In genomic region chr4:57947036-57947435, GRCm38 (mm10) we compare ENCODE assay signal across 26 mouse cellular contexts. TPM values are rescaled to one million over a fixed set of nuclear protein-coding genes. Genes with fewer than 3 reads are reported as not detected.
DNase-seq lines count a peak whose midpoint lies in the region; ATAC-seq and TF ChIP-seq lines count a peak whose summit lies in the region.
"Had no signal": no experiment of that assay in that cellular context is flagged by ENCODE, and none has a peak within 500 bp of the region (broad histone marks: within the 10 kb centered on the region; RNA-seq: fewer than 3 reads in every experiment).

No protein-coding gene starts in this region.

- H3K4me3 ChIP-seq in kidney, embryonic 15.5 days (replicated peaks) = no peak overlapping the region
- H3K4me3 ChIP-seq in lung, postnatal 0 days (ENCODE audit: low read depth, low read length) = no peak overlapping the region
- no peak overlapping the region for H3K4me3 ChIP-seq in lung, adult 2 months (replicated peaks; ENCODE audit: extremely low read depth, low read depth, low read length)
- H3K4me3 ChIP-seq in stomach, embryonic 15.5 days (replicated peaks) = no peak overlapping the region
- H3K4me3 ChIP-seq: embryonic facial prominence, embryonic 13.5 days; forebrain, embryonic 10.5 days; forebrain, embryonic 15.5 days; heart, adult 2 months; heart, embryonic 13.5 days; limb, embryonic 13.5 days; liver, embryonic 13.5 days; lung, embryonic 15.5 days had no signal

- H3K27me3 ChIP-seq in kidney, embryonic 15.5 days = no peaks in the 10 kb centered on the region
- H3K27me3 ChIP-seq in lung, postnatal 0 days (replicated peaks; ENCODE audit: insufficient read depth, low read length) = no peaks in the 10 kb centered on the region
- no peaks in the 10 kb centered on the region for H3K27me3 ChIP-seq in stomach, embryonic 15.5 days (replicated peaks)
- H3K27me3 ChIP-seq: embryonic facial prominence, embryonic 13.5 days; forebrain, embryonic 15.5 days; heart, embryonic 13.5 days; limb, embryonic 13.5 days; liver, embryonic 13.5 days; lung, embryonic 15.5 days had no signal

- WGBS in kidney, embryonic 15.5 days = 58% methylated on average over 10 of the region's 10 CpGs
- 60% methylated on average over 10 of the region's 10 CpGs for WGBS in lung, postnatal 0 days
- WGBS in lung, adult 2 months = 49% methylated on average over 10 of the region's 10 CpGs
- 66% methylated on average over 10 of the region's 10 CpGs for WGBS in stomach, embryonic 15.5 days

- 0 out of 2 replicates have a peak overlapping the region, but pooled peaks have one; percentile 22 for H3K27ac ChIP-seq in kidney, embryonic 15.5 days
- H3K27ac ChIP-seq in lung, postnatal 0 days (ENCODE audit: low read length) = no peak overlapping the region; the same call in 1 of the 2 replicates
- H3K27ac ChIP-seq in stomach, embryonic 15.5 days = no peak overlapping the region
- H3K27ac ChIP-seq: embryonic facial prominence, embryonic 13.5 days; forebrain, embryonic 10.5 days; forebrain, embryonic 15.5 days; heart, adult 2 months; heart, embryonic 13.5 days; hindbrain, embryonic 14.5 days; limb, embryonic 13.5 days; liver, embryonic 13.5 days; lung, embryonic 15.5 days had no signal

- no peak overlapping the region for H3K9ac ChIP-seq in kidney, embryonic 15.5 days
- no peak overlapping the region for H3K9ac ChIP-seq in lung, postnatal 0 days (replicated peaks; ENCODE audit: low read depth)
- no peak overlapping the region for H3K9ac ChIP-seq in stomach, embryonic 15.5 days
- H3K9ac ChIP-seq: forebrain, embryonic 15.5 days; heart, embryonic 13.5 days; hindbrain, embryonic 14.5 days; limb, embryonic 13.5 days; liver, embryonic 13.5 days; lung, embryonic 15.5 days had no signal

- no peak overlapping the region for H3K4me2 ChIP-seq in kidney, embryonic 15.5 days
- H3K4me2 ChIP-seq in lung, postnatal 0 days (replicated peaks; ENCODE audit: low read depth, low read length) = no peak overlapping the region
- no peak overlapping the region for H3K4me2 ChIP-seq in stomach, embryonic 15.5 days
- H3K4me2 ChIP-seq: embryonic facial prominence, embryonic 13.5 days; forebrain, embryonic 15.5 days; heart, embryonic 13.5 days; hindbrain, embryonic 14.5 days; limb, embryonic 13.5 days; liver, embryonic 13.5 days; lung, embryonic 15.5 days; midbrain, embryonic 11.5 days had no signal

- H3K36me3 ChIP-seq in kidney, embryonic 15.5 days = peaks cover 97% of the 10 kb centered on the region
- peaks cover 53% of the 10 kb centered on the region for H3K36me3 ChIP-seq in lung, postnatal 0 days (ENCODE audit: insufficient read depth, low read length)
- H3K36me3 ChIP-seq in stomach, embryonic 15.5 days = peaks cover 57% of the 10 kb centered on the region

- no peak for DNase-seq in kidney, adult 11 months
- peak; percentile 21 for DNase-seq in lung, postnatal 0 days (ENCODE audit: low spot score)
- no peak for DNase-seq in lung, adult 2 months
- DNase-seq in right cerebral cortex, postnatal 4 days = no peak
- DNase-seq in spleen, postnatal 10 days (ENCODE audit: low spot score in 2 of 2) = no peak
- DNase-seq: adrenal gland, postnatal 14 days; cerebellum, adult 11-12 months; cerebellum, postnatal 10 days; gastrocnemius, postnatal 25 days; heart, adult 2 months; heart, postnatal 10 days; liver, embryonic 13.5 days; lung, postnatal 36 days; right cerebral cortex, postnatal 25 days; thymus, postnatal 36 days had no signal

- H3K4me1 ChIP-seq in kidney, embryonic 15.5 days = peaks cover 15% of the 10 kb centered on the region
- H3K4me1 ChIP-seq in lung, postnatal 0 days (ENCODE audit: insufficient read depth, low read depth, low read length) = no peaks in the 10 kb centered on the region; the same call in 1 of the 2 replicates
- peaks cover 5% of the 10 kb centered on the region; the same call in 1 of the 2 replicates for H3K4me1 ChIP-seq in lung, adult 2 months (ENCODE audit: control insufficient read depth, insufficient read depth, low read length)
- H3K4me1 ChIP-seq in stomach, embryonic 15.5 days = no peaks in the 10 kb centered on the region
- H3K4me1 ChIP-seq: forebrain, embryonic 10.5 days; forebrain, embryonic 15.5 days; limb, embryonic 13.5 days; lung, embryonic 15.5 days had no signal

- no peak for TF ChIP-seq EP300 in lung, postnatal 0 days (IDR thresholded peaks at IDR 0.05)

- no peak for TF ChIP-seq CTCF in lung, postnatal 0 days (IDR thresholded peaks at IDR 0.05)
- TF ChIP-seq CTCF in lung, adult 2 months (IDR thresholded peaks at IDR 0.05; ENCODE audit: insufficient read depth, low read length) = no peak

- ATAC-seq in kidney, embryonic 15.5 days (replicated peaks; ENCODE audit: low FRiP score) = peak; percentile 47; the same call in 1 of the 2 replicates
- ATAC-seq in lung, postnatal 0 days = peak; percentile 55
- ATAC-seq in stomach, embryonic 15.5 days (ENCODE audit: insufficient read depth, low FRiP score, low read depth) = peak; percentile 82; the same call in 1 of the 2 replicates
- ATAC-seq: forebrain, embryonic 15.5 days; midbrain, embryonic 16.5 days had no signal

- no peak for TF ChIP-seq POLR2A in lung, adult 2 months (IDR thresholded peaks at IDR 0.05; ENCODE audit: borderline replicate concordance, extremely low read depth, low read depth, low read length)

- H3K9me3 ChIP-seq in kidney, embryonic 15.5 days (replicated peaks) = no peaks in the 10 kb centered on the region
- no peaks in the 10 kb centered on the region for H3K9me3 ChIP-seq in lung, postnatal 0 days (ENCODE audit: low read length)
- H3K9me3 ChIP-seq in stomach, embryonic 15.5 days = no peaks in the 10 kb centered on the region
- H3K9me3 ChIP-seq: embryonic facial prominence, embryonic 13.5 days; forebrain, embryonic 15.5 days; heart, embryonic 13.5 days; lung, embryonic 15.5 days had no signal

RNA-seq across cellular contexts. Expression of gene Txn1, which starts 9.2 kb away (rescaled TPM):
- 476 and 514 TPM in 2 replicates for polyA plus RNA-seq in kidney, embryonic 15.5 days (2015; fragmentation: Nextera tagmentation; extraction: Ambion mirVana)
- 380 and 393 TPM in 2 replicates for polyA plus RNA-seq in lung, postnatal 0 days (2015; fragmentation: Nextera tagmentation; extraction: Ambion mirVana)
- polyA plus RNA-seq in lung, adult 2 months (2012; rRNA removed) = 116 and 145 TPM in 2 replicates
- 476 and 493 TPM in 2 replicates for polyA plus RNA-seq in stomach, embryonic 15.5 days (2015; fragmentation: Nextera tagmentation; extraction: Ambion mirVana)

RNA-seq across cellular contexts. Expression of gene D630039A03Rik, which starts 30.9 kb away (rescaled TPM):
- 1.2 and 1.6 TPM in 2 replicates for polyA plus RNA-seq in kidney, embryonic 15.5 days (2015; fragmentation: Nextera tagmentation; extraction: Ambion mirVana)
- polyA plus RNA-seq in lung, postnatal 0 days (2015; fragmentation: Nextera tagmentation; extraction: Ambion mirVana) = 2.7 and 3.0 TPM in 2 replicates
- polyA plus RNA-seq in lung, adult 2 months (2012; rRNA removed) = 3.2 and 5.4 TPM in 2 replicates
- 10.4 and 11.4 TPM in 2 replicates for polyA plus RNA-seq in stomach, embryonic 15.5 days (2015; fragmentation: Nextera tagmentation; extraction: Ambion mirVana)
- polyA plus RNA-seq: forebrain, embryonic 10.5 days; forebrain, embryonic 15.5 days; midbrain, embryonic 16.5 days had no signal
